Mouse (Mus musculus) mouse embryonic stem cell (cell line): ENCODE data around the gene Myo16.

Experiments
- in situ Hi-C, 2 experiments: fragments of 300-500 bp; cut with MboI; formaldehyde crosslinking; loops; 1 replicate in 1 of 2; 3 replicates in 1 of 2; pipeline ENCODE4 v1.14.3; 2019 to 2020; ENCODE audit warnings: low sequenced_read_pairs in 2 of 2, low pct_unique_long_range_greater_than_20kb in 1 of 2, mixed read lengths in 1 of 2; ENCODE audit not compliant: unreplicated experiment in 1 of 2

The Myo16 gene

GRCm38 (mm10) chr8:10654922-10655518 is 501.3 kb downstream of the Myo16 start:
- in situ Hi-C loops, result no loop called here

GRCm38 (mm10) chr8:10663770-10664470 is 510.2 kb downstream of the Myo16 start:
- in situ Hi-C loops, result no loop called here

- in situ Hi-C loops, result no loop called here
Measured at GRCm38 (mm10) chr8:10664861-10665543, 511.3 kb downstream of the Myo16 start.

GRCm38 (mm10) chr8:10665821-10666283 is 512.1 kb downstream of the Myo16 start:
- in situ Hi-C loops, result no loop called here

- in situ Hi-C loops, result no loop called here
Measured at GRCm38 (mm10) chr8:10671862-10672548, 518.3 kb downstream of the Myo16 start.

GRCm38 (mm10) chr8:10677840-10678410 is 524.2 kb downstream of the Myo16 start:
- in situ Hi-C loops, result no loop called here

GRCm38 (mm10) chr8:10681926-10682325 is 528.2 kb downstream of the Myo16 start:
- in situ Hi-C loops, result no loop called here

- in situ Hi-C loops, result no loop called here
Measured at GRCm38 (mm10) chr8:10683088-10683487, 529.4 kb downstream of the Myo16 start.
